Mouse (Mus musculus) embryonic stem cell, embryonic (primary cell): ENCODE measurements around the gene Aldh2.

ENCODE experiments used
- CTCF ChIA-PET, 4 experiments: fragments of 300-600 bp in 2 of 4; fragments of 350-600 bp in 2 of 4; sonication (Branson Sonifier 250); formaldehyde crosslinking; loops; one replicate each; lab custom pipeline; 2022; ENCODE audit warnings: inconsistent platforms in 2 of 4; lab: Charles Lee
- POLR2A ChIA-PET, 4 experiments: fragments of 300-600 bp in 2 of 4; fragments of 350-600 bp in 2 of 4; sonication (Branson Sonifier 250); formaldehyde crosslinking; loops; one replicate each; lab custom pipeline; 2022; ENCODE audit warnings: antibody characterized with exemption in 4 of 4, inconsistent platforms in 1 of 4; lab: Charles Lee

The Aldh2 gene

DNA sequence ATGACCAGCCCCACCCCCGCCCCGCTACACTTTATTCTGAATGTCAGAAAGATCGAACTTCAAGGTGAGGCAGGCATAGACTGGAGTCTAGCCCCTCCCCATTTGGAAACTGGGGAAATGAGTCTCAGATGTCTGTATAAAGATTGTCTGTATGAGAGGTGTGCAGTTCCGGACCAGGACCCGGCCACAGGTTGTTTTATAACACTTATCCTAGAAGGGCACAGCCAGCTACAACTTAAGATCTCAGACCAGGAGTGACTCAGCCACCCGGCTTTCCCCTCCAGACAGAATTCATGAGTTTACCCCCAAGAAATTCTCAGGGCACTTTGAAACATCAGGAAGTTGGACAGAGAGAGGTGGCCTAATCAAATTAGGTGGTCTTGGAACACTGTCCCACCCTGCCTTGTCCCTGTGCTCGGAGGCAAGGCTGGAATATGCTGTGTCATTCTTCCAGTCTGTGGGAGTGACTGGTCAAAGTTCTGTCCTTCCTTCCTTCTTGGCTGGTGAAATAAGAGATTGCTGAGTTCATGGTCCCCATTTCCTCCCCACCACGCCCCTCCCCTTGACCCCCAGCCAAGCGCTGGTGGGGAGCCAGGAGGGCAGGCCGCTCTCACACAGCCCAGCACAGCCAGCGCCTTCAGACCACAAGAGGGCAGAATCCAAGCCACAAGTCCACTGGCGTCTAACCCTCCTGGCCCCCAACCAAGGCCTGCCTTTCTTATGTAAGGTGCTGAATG, 9.7 kb downstream of the Aldh2 start:
- POLR2A ChIA-PET, result interaction anchor here in 3 of 4 experiments (0.6 to 4.3 kb wide), 13 partner anchors 9 to 598 kb away, joined by 3 to 21 read pairs (median 4); partner anchors contain the start of gene Aldh2 (in 2 of the 3)
- CTCF ChIA-PET, result interaction anchor here (0.6 to 1.6 kb wide), 9 partner anchors 9 to 1354 kb away, joined by 3 to 8 read pairs (median 4); partner anchors contain the start of gene Aldh2 (in 1 of the 4)

GRCm38 (mm10) chr5:121581945-121582344, 11.7 kb downstream of the Aldh2 start:
- POLR2A ChIA-PET, result interaction anchor here (0.5 to 4.3 kb wide), 11 partner anchors 9 to 596 kb away, joined by 3 to 21 read pairs (median 4); partner anchors contain the start of genes Aldh2 (in 1 of the 4) and Sh2b3 (in 1 of the 4)

DNA sequence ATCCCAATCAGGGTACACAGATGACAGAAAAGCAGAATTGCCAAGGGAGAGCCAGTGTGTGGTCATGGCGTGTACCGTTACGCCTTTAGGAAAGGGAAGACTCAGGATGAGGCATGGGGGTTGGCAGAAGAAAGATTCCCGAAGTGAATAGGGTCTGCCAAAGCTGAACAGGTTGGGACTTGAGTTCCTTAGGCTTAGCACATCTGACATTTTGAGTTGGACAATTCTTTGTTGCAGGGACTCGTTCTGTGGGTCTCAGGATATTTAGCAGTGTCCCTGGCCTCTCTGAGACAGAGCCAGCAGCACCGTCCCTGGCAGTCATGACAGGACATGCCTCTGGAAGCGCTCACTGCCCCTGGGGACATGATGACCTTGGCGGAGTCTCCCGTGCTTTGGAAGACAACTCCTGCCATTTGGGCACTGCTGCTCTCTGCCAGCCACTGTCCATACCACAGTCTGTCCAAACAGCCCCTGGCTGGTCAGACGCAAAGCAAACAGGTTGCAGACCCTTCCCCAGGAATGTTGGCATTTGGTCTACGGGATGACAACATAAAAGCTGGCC, 16.6 kb downstream of the Aldh2 start:
- POLR2A ChIA-PET, result interaction anchor here in 2 of 4 experiments (0.7 to 1.9 kb wide), 4 partner anchors 11 to 490 kb away, joined by 3 to 4 read pairs (median 4); partner anchors contain the start of gene Mapkapk5 (in 1 of the 2)
- CTCF ChIA-PET, result interaction anchor here in 3 of 4 experiments (0.6 to 1.1 kb wide), 4 partner anchors 15 to 391 kb away, joined by 3 to 6 read pairs (median 3); no protein-coding TSS in a partner anchor

More at GRCm38 (mm10) chr5:121581945-121582344, 11.7 kb downstream of the Aldh2 start:
- CTCF ChIA-PET, result interaction anchor here in 3 of 4 experiments (0.6 to 1.5 kb wide), 3 partner anchors 24 to 197 kb away, joined by 3 to 18 read pairs (median 4); no protein-coding TSS in a partner anchor

GRCm38 (mm10) chr5:121575867-121576266, 17.8 kb downstream of the Aldh2 start:
- ChIA-PET CTCF (interaction anchor here in 2 of 4 experiments (1.0 to 1.1 kb wide), 3 partner anchors 13 to 60 kb away, joined by 3 read pairs; no protein-coding TSS in a partner anchor), POLR2A (interaction anchor here in 2 of 4 experiments (0.5 to 1.4 kb wide), 4 partner anchors 9 to 112 kb away, joined by 3 to 4 read pairs (median 4); partner anchors contain the start of gene Mapkapk5 (in 1 of the 2))

DNA sequence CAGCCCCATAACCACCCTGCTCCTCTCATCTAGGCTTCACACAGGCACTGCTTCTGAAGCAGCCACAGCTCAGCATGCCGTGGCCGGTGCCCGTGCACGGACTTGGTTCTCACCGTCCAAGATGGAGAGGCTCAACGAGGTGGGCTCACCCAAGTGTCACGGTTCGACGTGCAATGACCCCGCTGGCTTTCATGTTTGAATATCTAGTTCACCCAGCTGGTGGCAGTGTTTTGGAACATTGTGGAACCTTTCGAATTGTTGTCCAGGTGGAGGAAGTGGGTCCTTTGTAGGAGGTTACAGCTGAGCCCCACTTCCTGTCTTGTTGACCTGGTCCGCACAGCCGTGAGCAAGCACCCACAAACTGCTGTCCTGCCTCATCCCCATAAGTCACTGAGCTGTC, 19.5 kb downstream of the Aldh2 start:
- ChIA-PET CTCF (interaction anchor here in 3 of 4 experiments (0.6 to 1.5 kb wide), 5 partner anchors 10 to 66 kb away, joined by 3 to 5 read pairs (median 4); no protein-coding TSS in a partner anchor), POLR2A (interaction anchor here in 3 of 4 experiments (0.6 to 1.9 kb wide), 10 partner anchors 7 to 1554 kb away, joined by 3 to 5 read pairs (median 4); no protein-coding TSS in a partner anchor)

DNA sequence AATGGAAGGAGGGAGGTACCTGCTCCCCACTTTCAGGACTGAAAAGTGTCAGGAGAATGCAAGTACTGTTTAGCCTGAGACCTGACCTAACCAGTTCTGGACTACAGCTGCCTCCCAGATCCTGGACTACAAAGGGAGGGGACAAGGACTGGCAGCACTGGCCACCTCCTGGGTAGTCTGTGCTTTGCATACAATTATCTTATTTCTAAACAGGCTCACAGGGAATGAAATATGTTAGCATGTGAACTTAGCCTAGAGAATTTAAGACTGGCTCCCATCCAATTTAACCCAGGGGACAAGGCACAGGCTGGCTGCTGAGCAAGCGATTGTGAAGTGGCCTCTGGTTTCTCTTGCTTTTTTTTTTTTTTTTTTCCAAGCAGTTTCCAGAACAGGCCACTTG, 22.8 kb downstream of the Aldh2 start:
- ChIA-PET POLR2A (interaction anchor here in 2 of 4 experiments (1.2 to 1.3 kb wide), 2 partner anchors 19 to 265 kb away, joined by 3 to 5 read pairs; no protein-coding TSS in a partner anchor), CTCF (interaction anchor here in 2 of 4 experiments (0.6 kb wide), 2 partner anchors 16 to 93 kb away, joined by 3 read pairs; no protein-coding TSS in a partner anchor)

DNA sequence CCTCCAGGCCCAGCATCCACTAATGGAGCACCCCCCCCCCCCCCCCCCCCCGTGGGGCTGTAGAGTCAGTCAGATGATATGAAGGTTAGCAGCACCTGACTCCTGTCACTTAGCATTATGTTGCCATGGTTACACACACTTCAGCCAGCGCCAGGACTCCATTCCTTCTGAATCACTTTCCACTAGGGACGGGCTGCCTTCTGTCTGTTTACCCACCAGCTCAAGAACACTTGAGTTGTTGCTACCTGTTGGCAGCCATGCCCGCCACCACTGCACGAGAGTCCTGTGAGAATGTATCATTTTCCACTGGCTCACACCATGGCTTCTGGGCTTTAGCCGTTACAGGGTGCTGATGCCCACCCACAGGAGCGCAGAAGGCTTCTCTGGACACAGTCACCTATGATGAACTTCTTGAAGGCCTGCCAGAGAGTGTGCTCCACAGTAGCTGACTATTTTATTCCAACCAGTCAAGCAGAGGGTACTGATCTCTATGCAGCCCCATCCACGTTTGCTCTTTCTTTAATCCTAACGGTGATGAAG, 23.7 kb downstream of the Aldh2 start:
- CTCF ChIA-PET, result no interaction called here
- POLR2A ChIA-PET, result interaction anchor here in 3 of 4 experiments (0.6 to 1.3 kb wide), 4 partner anchors 20 to 891 kb away, joined by 3 to 4 read pairs (median 3); partner anchors contain the start of gene Aldh2 (in 1 of the 3)

- POLR2A ChIA-PET, result interaction anchor here in 3 of 4 experiments (0.5 to 2.4 kb wide), 12 partner anchors 10 to 964 kb away, joined by 3 to 9 read pairs (median 4); partner anchors contain the start of gene Aldh2 (in 1 of the 3)
- CTCF ChIA-PET, result interaction anchor here in 3 of 4 experiments (0.5 to 1.8 kb wide), 6 partner anchors 20 to 466 kb away, joined by 3 to 8 read pairs (median 4); no protein-coding TSS in a partner anchor
Measured at GRCm38 (mm10) chr5:121566035-121566681, 27.5 kb downstream of the Aldh2 start.

DNA sequence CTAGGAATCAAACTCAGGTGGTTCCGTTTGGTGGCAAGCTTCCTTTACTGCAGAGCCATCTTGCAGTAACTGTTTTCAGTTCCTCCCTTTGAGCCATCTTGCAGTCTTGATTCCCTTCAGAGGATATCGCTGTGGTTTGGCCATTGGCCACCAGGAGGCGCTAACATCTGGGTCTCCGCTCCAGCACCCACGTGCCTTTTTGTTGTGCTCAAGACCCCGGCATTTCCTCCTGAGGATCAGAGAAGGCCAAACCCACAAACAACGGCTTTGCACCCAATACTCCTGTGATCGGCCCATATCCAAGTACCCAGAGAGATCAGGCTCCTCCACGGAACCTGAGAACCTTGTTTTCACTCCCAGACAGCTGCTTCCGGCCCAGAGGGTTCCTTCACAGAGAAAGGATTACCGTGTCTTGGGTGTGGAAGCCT, 29.1 kb downstream of the Aldh2 start:
- POLR2A ChIA-PET, result interaction anchor here in 3 of 4 experiments (0.6 to 2.4 kb wide), 20 partner anchors 9 to 614 kb away, joined by 3 to 9 read pairs (median 3); partner anchors contain the start of genes Aldh2 (in 1 of the 3) and Naa25 (in 1 of the 3)
- CTCF ChIA-PET, result interaction anchor here (0.7 to 3.4 kb wide), 20 partner anchors 9 to 516 kb away, joined by 3 to 18 read pairs (median 4); partner anchors contain the start of gene Acad12 (in 1 of the 4)

- CTCF ChIA-PET, result interaction anchor here in 3 of 4 experiments (0.6 to 3.4 kb wide), 5 partner anchors 13 to 1020 kb away, joined by 3 to 18 read pairs (median 4); no protein-coding TSS in a partner anchor
- POLR2A ChIA-PET, result interaction anchor here in 1 of 4 experiments (1.1 to 1.8 kb wide), 4 partner anchors 11 to 36 kb away, joined by 3 to 7 read pairs (median 4); partner anchors contain the start of genes Adam1a, Gm42878 and Mapkapk5
Measured at GRCm38 (mm10) chr5:121562436-121562835, 31.2 kb downstream of the Aldh2 start.

GRCm38 (mm10) chr5:121549196-121549595, 44.4 kb downstream of the Aldh2 start:
- ChIA-PET POLR2A (interaction anchor here in 1 of 4 experiments (1.1 kb wide), 1 partner anchor 15 kb away, joined by 3 read pairs; no protein-coding TSS in a partner anchor), CTCF (no interaction called here)

DNA sequence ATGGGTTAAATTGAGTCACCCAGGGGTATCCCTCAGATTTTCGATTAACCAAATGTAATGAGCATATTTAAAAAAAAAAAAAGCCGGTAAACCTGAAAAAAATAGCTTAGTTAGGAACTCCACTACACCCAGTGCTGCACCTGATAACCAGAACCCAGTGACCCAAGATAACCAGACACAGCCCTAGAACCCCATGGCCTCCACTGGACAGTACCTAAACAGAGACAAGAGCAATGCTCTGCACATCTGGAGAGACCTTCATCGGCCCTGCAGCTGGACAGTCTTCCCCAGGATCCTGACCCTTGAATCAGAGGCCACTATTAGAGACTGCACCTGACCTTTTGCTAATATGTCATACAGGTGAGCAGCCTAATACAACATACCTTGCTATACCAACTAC, 46.5 kb downstream of the Aldh2 start:
- ChIA-PET CTCF (interaction anchor here (0.5 to 1.8 kb wide), 13 partner anchors 14 to 1592 kb away, joined by 3 to 11 read pairs (median 4); partner anchors contain the start of gene Rasal1 (in 1 of the 4)), POLR2A (interaction anchor here in 3 of 4 experiments (0.6 to 3.0 kb wide), 22 partner anchors 8 to 343 kb away, joined by 3 to 13 read pairs (median 4); partner anchors contain the start of genes Erp29 (in 1 of the 3), Naa25 (in 1 of the 3) and Rpl6 (in 1 of the 3))

GRCm38 (mm10) chr5:121546530-121546895, 47.1 kb downstream of the Aldh2 start:
- ChIA-PET CTCF (interaction anchor here (0.6 to 1.8 kb wide), 12 partner anchors 13 to 1593 kb away, joined by 3 to 11 read pairs (median 4); partner anchors contain the start of gene Rasal1 (in 1 of the 4)), POLR2A (interaction anchor here (0.5 to 3.0 kb wide), 29 partner anchors 9 to 763 kb away, joined by 3 to 13 read pairs (median 4); partner anchors contain the start of genes Erp29 (in 1 of the 4) and Naa25 (in 1 of the 4))

GRCm38 (mm10) chr5:121545793-121546529, 47.7 kb downstream of the Aldh2 start, which contains the start of gene Mapkapk5:
Gene Mapkapk5, minus strand, starts transcription at chr5:121545905.
- POLR2A ChIA-PET, result interaction anchor here (0.5 to 3.0 kb wide), 30 partner anchors 8 to 764 kb away, joined by 3 to 13 read pairs (median 4); partner anchors contain the start of genes Naa25 (in 2 of the 4) and Erp29 (in 1 of the 4)
- CTCF ChIA-PET, result interaction anchor here in 1 of 4 experiments (1.5 to 1.8 kb wide), 3 partner anchors 12 to 20 kb away, joined by 4 to 9 read pairs (median 5); no protein-coding TSS in a partner anchor
